Mouse (Mus musculus) myocyte (in vitro differentiated cells): ENCODE measurements at regions not wholly inside any gene's neighbourhood (a gene's known extent, or its start where the extent isn't known, plus 50 kb on each side); places are given as distances from the start of the nearest gene placed in this dataset.
A peak's percentile ranks its signal among the peaks of the same experiment; 100 is the strongest.

Experiments
- H3K27me3 ChIP-seq: one replicate; pipeline ENCODE4 v1.6.1; 2011; ENCODE audit not compliant: control insufficient read depth, insufficient read depth, insufficient read length
- H3K36me3 ChIP-seq: one replicate; pipeline ENCODE4 v1.6.1; 2011; ENCODE audit not compliant: control insufficient read depth, insufficient read depth
- H3K4me2 ChIP-seq: one replicate; pipeline ENCODE4 v1.6.1; 2011; ENCODE audit warnings: low read depth, control low read depth
- H3K4me3 ChIP-seq: one replicate; pipeline ENCODE4 v1.5.1; 2011; ENCODE audit warnings: mild to moderate bottlenecking, control low read depth, moderate library complexity
- H3K79me2 ChIP-seq: one replicate; pipeline ENCODE4 v1.6.1; 2011; ENCODE audit not compliant: control insufficient read depth, insufficient read depth
- H3ac ChIP-seq: one replicate; pipeline ENCODE4 v1.6.1; 2011; ENCODE audit not compliant: control insufficient read depth, insufficient read length
- CEBPB ChIP-seq: IDR thresholded peaks from 2 replicates; pipeline ENCODE4 v1.6.1; 2011; ENCODE audit warnings: mild to moderate bottlenecking, moderate library complexity; ENCODE audit not compliant: poor library complexity, insufficient read depth, severe bottlenecking
- E2F4 ChIP-seq: IDR thresholded peaks from one replicate; pipeline ENCODE4 v1.6.1; 2011; ENCODE audit warnings: mild to moderate bottlenecking, control low read depth, moderate library complexity; ENCODE audit not compliant: insufficient read depth
- MAX ChIP-seq: IDR thresholded peaks from one replicate; pipeline ENCODE4 v1.6.1; 2011; ENCODE audit warnings: low read depth, mild to moderate bottlenecking, control low read depth
- MYOD1 ChIP-seq, 3 experiments: IDR thresholded peaks; one replicate each; pipeline ENCODE4 v1.6.1; 2011; ENCODE audit warnings: control low read depth in 2 of 3, low read depth in 2 of 3, mild to moderate bottlenecking in 2 of 3, moderate library complexity in 1 of 3; ENCODE audit not compliant: insufficient read length in 2 of 3, control insufficient read depth in 1 of 3
- MYOG ChIP-seq, 3 experiments: IDR thresholded peaks; one replicate each; pipeline ENCODE4 v1.6.1; 2011; ENCODE audit warnings: control low read depth in 2 of 3, low read depth in 2 of 3, mild to moderate bottlenecking in 2 of 3; ENCODE audit not compliant: insufficient read length in 2 of 3, control insufficient read depth in 1 of 3, insufficient read depth in 1 of 3
- POLR2A ChIP-seq: IDR thresholded peaks from one replicate; pipeline ENCODE4 v1.6.1; 2011; ENCODE audit warnings: low read depth, mild to moderate bottlenecking, control low read depth, moderate library complexity; ENCODE audit not compliant: insufficient read length
- POLR2AphosphoS2 ChIP-seq: IDR thresholded peaks from one replicate; pipeline ENCODE4 v1.6.1; 2011; ENCODE audit warnings: low read depth, control low read depth; ENCODE audit not compliant: insufficient read length
- REST ChIP-seq: IDR thresholded peaks from one replicate; pipeline ENCODE4 v1.6.1; 2011; ENCODE audit warnings: mild to moderate bottlenecking, control low read depth, moderate library complexity; ENCODE audit not compliant: insufficient read depth, insufficient read length
- SRF ChIP-seq: IDR thresholded peaks from one replicate; pipeline ENCODE4 v1.6.1; 2011; ENCODE audit warnings: low read depth; ENCODE audit not compliant: control insufficient read depth, insufficient read length
- TCF12 ChIP-seq: IDR thresholded peaks from one replicate; pipeline ENCODE4 v1.6.1; 2011; ENCODE audit warnings: mild to moderate bottlenecking, control low read depth; ENCODE audit not compliant: poor library complexity, insufficient read depth, severe bottlenecking
- TCF3 ChIP-seq: IDR thresholded peaks from one replicate; pipeline ENCODE4 v1.6.1; 2011; ENCODE audit warnings: low read depth, control low read depth; ENCODE audit not compliant: insufficient read length
- USF1 ChIP-seq: IDR thresholded peaks from one replicate; pipeline ENCODE4 v1.6.1; 2011; ENCODE audit warnings: low read depth, mild to moderate bottlenecking, control low read depth, moderate library complexity

DNA sequence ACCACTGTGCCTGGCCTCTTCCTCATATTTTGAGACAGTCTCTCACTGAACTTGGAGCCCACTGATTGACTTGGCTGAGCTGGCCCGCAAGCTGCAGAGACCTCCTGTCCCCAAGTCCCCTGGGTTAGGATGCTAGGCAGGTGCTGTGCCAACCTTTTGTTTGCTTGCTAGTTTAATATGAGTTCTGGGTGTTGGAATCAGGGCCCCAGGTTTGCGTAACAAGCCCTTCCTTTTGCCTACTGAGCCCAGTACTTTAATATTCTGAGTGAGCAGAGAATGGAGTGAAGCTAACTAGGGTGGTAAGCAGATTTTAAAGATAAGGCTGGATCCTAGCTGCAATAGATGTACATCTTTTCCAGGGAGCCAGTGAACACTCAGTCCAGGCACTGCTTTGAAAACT, 117.2 kb upstream of the Spred1 start:
- no peaks in the 10 kb centered on the region for H3K79me2 ChIP-seq

DNA sequence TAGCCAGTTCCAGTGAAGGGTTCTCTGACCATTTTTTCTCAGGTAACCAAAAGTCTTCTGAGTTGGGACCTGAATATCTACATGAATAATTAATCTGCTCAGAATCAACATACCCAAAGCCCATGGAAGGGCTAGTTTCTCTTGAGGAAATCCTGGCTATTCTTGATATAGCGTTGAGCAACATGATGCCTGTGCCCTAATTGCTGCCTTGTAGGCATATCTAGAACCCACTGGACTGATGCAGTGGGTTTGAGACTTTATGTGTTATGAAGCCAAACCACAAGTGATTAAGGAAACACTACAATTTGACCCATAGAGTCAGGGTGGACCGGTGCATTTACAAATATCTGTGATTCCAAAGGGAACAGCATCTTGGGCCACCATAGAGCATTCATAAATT, 114.3 kb upstream of the Spred1 start:
- H3K27me3 ChIP-seq = no peaks in the 10 kb centered on the region

More for the DNA sequence above, 117.2 kb upstream of the Spred1 start:
- Histone ChIP-seq H3ac (no peak overlapping the region), H3K4me3 (no peak overlapping the region), H3K4me2 (no peak overlapping the region), H3K36me3 (no peaks in the 10 kb centered on the region), H3K27me3 (no peaks in the 10 kb centered on the region)
- TF ChIP-seq CEBPB (no peak), USF1 (no peak), POLR2A (no peak), REST (no peak), E2F4 (no peak)

DNA sequence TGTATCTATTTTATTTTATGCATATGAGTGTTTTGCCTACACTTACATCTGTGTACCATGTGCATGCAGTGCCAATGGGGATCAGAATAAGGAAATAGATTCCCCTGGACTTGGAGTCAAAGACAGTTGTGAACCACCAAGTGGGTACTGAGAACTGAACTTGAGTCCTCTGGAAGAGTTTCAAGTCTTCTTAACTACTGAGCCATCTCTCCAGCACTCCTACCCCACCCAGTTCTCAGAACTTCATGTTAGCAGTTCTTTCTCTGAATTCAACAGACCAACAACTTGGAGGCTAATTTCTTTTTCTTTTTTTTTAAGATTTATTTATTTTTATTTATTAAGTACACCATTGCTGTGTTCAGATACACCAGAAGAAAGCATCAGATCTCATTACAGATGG, 112.3 kb upstream of the Spred1 start:
- Histone ChIP-seq H3K79me2 (no peaks in the 10 kb centered on the region), H3K36me3 (no peaks in the 10 kb centered on the region), H3K4me3 (no peak overlapping the region), H3K27me3 (no peaks in the 10 kb centered on the region), H3K4me2 (no peak overlapping the region), H3ac (no peak overlapping the region)
- TF ChIP-seq TCF12 (no peak), MYOD1 (IDR thresholded peaks at IDR 0.05; ENCODE audit: control insufficient read depth in 1 of 3, insufficient read length in 2 of 3, low read depth in 2 of 3) (no peak), POLR2AphosphoS2 (no peak), POLR2A (no peak), USF1 (no peak), E2F4 (no peak), MYOG (IDR thresholded peaks at IDR 0.05; ENCODE audit: control insufficient read depth in 1 of 3, insufficient read depth in 1 of 3, insufficient read length in 2 of 3, low read depth in 2 of 3) (no peak), SRF (no peak), CEBPB (no peak), MAX (no peak), TCF3 (no peak), REST (no peak)

More for the DNA sequence above, 114.3 kb upstream of the Spred1 start:
- Histone ChIP-seq H3K4me3 (no peak overlapping the region), H3K79me2 (no peaks in the 10 kb centered on the region), H3ac (no peak overlapping the region), H3K36me3 (no peaks in the 10 kb centered on the region), H3K4me2 (no peak overlapping the region)
- TF ChIP-seq MYOG (IDR thresholded peaks at IDR 0.05; ENCODE audit: control insufficient read depth in 1 of 3, insufficient read depth in 1 of 3, insufficient read length in 2 of 3, low read depth in 2 of 3) (no peak), MYOD1 (IDR thresholded peaks at IDR 0.05; ENCODE audit: control insufficient read depth in 1 of 3, insufficient read length in 2 of 3, low read depth in 2 of 3) (no peak), REST (no peak), MAX (no peak), USF1 (no peak), TCF12 (no peak), CEBPB (no peak), E2F4 (no peak), TCF3 (no peak), POLR2A (no peak), SRF (no peak), POLR2AphosphoS2 (no peak)

DNA sequence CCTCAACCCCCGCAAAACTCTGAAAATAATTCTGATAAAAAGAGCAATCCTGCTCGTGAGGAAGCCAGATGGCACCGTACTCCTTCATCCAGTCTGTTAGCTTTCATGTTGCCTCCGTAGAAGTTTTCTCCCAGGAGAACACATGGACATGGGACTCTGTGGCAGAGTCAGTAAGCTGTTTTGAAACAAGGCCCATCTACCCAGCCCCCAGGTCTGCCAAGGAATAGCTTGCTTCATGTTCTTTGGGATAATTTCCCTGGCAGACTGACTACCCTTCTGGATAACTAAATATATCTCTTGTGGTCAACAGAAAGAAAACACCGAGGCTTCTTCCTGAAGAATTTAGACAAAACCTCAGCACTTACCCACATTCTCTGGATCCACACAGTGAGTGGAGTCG, 111.2 kb upstream of the Spred1 start:
- H3K4me3 ChIP-seq = no peak overlapping the region
- H3K4me2 ChIP-seq = peak overlapping the region; percentile 62
- H3K27me3 ChIP-seq = no peaks in the 10 kb centered on the region
- H3ac ChIP-seq = no peak overlapping the region
- H3K79me2 ChIP-seq = no peaks in the 10 kb centered on the region
- no peaks in the 10 kb centered on the region for H3K36me3 ChIP-seq
- TF ChIP-seq CEBPB (peak; percentile 18; the same call in 1 of the 2 replicates), E2F4 (no peak), POLR2AphosphoS2 (no peak)

DNA sequence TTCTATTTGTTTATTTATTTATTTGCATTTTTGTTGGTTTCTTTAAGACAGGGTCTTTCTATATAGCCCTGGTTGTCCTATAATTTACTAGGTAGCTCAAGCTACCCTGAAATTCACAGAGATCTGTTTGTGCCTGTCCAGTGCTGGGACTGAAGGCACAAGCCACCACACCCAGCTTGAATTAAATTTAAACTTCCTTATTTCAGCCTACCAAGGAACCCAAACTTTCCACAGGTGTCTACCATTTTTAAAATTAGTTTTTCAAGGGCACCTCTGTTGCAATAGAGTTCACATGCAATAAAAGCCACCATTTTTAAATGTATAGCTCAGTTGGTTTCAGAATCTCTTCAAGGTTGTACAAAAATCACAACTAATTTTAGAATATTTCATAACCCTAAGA, 110.2 kb upstream of the Spred1 start:
- Histone ChIP-seq H3K4me2 (peak overlapping the region; percentile 62), H3K4me3 (no peak overlapping the region), H3K27me3 (no peaks in the 10 kb centered on the region), H3ac (no peak overlapping the region), H3K36me3 (no peaks in the 10 kb centered on the region), H3K79me2 (no peaks in the 10 kb centered on the region)
- no peak for TF ChIP-seq MYOG (IDR thresholded peaks at IDR 0.05; ENCODE audit: control insufficient read depth in 1 of 3, insufficient read depth in 1 of 3, insufficient read length in 2 of 3, low read depth in 2 of 3)
- no peak for TF ChIP-seq SRF
- no peak for TF ChIP-seq E2F4
- TF ChIP-seq USF1 = no peak
- TF ChIP-seq POLR2A = no peak
- no peak for TF ChIP-seq MYOD1 (IDR thresholded peaks at IDR 0.05; ENCODE audit: control insufficient read depth in 1 of 3, insufficient read length in 2 of 3, low read depth in 2 of 3)
- no peak for TF ChIP-seq CEBPB
- no peak for TF ChIP-seq REST
- no peak for TF ChIP-seq MAX
- TF ChIP-seq TCF3 = no peak
- TF ChIP-seq TCF12 = no peak
- TF ChIP-seq POLR2AphosphoS2 = no peak
